Mouse (Mus musculus) midbrain, embryonic 12.5 days (tissue): ENCODE data around the gene Gorasp1. TPM values are rescaled to one million over a fixed set of nuclear protein-coding genes. Genes with fewer than 3 reads are reported as not detected.
A peak's percentile ranks its signal among the peaks of the same experiment; 100 is the strongest.

Source experiments
- ATAC-seq: fragments of 200-750 bp; cut with Nextera tagmentation; 2 replicates; pipeline ENCODE4 v1.8.0; 2017; ENCODE audit warnings: low read depth, moderate TSS enrichment, moderate library complexity; ENCODE audit not compliant: low FRiP score
- H3K27ac ChIP-seq: fragments of 300-500 bp; sonication (generic); replicated peaks from 2 replicates; pipeline ENCODE4 v1.5.1; 2016; ENCODE audit warnings: mild to moderate bottlenecking
- H3K27me3 ChIP-seq: fragments of 300-500 bp; sonication (generic); 2 replicates; pipeline ENCODE4 v1.6.1; 2016; ENCODE audit warnings: mild to moderate bottlenecking
- H3K36me3 ChIP-seq: fragments of 300-500 bp; sonication (generic); 2 replicates; pipeline ENCODE4 v1.6.1; 2016
- H3K4me1 ChIP-seq: fragments of 300-500 bp; sonication (generic); 2 replicates; pipeline ENCODE4 v1.6.1; 2016
- H3K4me2 ChIP-seq: fragments of 300-500 bp; sonication (generic); replicated peaks from 2 replicates; pipeline ENCODE4 v1.6.1; 2016; ENCODE audit warnings: mild to moderate bottlenecking, moderate library complexity
- H3K4me3 ChIP-seq: fragments of 300-500 bp; sonication (generic); 2 replicates; pipeline ENCODE4 v1.5.1; 2016; ENCODE audit warnings: mild to moderate bottlenecking
- H3K9ac ChIP-seq: fragments of 300-500 bp; sonication (generic); replicated peaks from 2 replicates; pipeline ENCODE4 v1.6.1; 2016; ENCODE audit warnings: mild to moderate bottlenecking, moderate library complexity
- H3K9me3 ChIP-seq: fragments of 300-500 bp; sonication (generic); 2 replicates; pipeline ENCODE4 v1.6.1; 2016; ENCODE audit warnings: mild to moderate bottlenecking
- WGBS: fragments of 180-500 bp; shearing (Covaris S2); methylation state at CpG from one replicate; pipeline ENCODE4 v1.1.7; 2016; 5-methylcytosine and 5-hydroxymethylcytosine counted together
- polyA plus RNA-seq: library from polyadenylated mRNA; unstranded; fragments of >200 nt; fragmentation: Nextera tagmentation; extraction: Ambion mirVana; gene quantifications from 2 replicates; pipeline ENCODE4 v1.2.1, GENCODE M21; 2016

Gene Gorasp1
- polyA plus RNA-seq, 1 experiment from 2014 or later = 23.3 TPM

DNA sequence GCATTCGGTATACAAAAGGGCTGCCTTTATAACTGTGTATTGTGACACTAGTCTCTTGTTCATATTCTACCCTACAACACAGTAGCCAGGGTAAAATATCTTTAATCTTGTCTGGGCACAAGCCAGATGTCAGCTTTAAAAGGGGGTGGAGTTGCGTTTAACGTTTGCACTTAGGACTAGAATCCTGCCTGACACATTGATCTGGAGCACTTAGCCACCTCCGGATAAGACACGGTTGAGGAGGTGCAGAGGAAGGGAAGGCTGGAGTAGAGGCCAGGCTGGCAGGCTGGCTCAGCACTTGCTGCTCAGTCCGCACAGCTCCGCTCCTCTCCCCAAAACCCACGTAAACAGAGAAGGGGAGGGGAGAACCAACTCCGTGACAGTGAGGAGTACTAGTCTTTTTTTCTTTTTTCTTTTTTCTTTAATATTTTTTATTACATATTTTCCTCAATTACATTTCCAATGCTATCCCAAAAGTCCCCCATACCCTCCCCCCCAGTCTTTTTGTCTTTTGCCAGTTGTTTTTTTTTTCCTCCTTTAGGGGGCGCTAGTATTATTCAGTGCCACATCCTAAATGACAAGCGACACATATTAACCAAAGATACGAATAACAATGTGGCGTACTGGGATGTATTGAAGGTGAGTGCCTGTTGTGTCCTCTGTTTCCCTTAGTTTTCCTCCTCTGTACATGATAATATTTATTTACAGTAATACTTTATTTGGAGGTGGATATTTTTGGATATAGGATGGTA lies 24.1 kb downstream of the Gorasp1 start:
- Histone ChIP-seq H3K4me1 (no peaks in the 10 kb centered on the region), H3K36me3 (peaks cover 88% of the 10 kb centered on the region), H3K9me3 (no peaks in the 10 kb centered on the region), H3K9ac (no peak overlapping the region), H3K27ac (no peak overlapping the region), H3K4me3 (no peak overlapping the region), H3K27me3 (no peaks in the 10 kb centered on the region), H3K4me2 (no peak overlapping the region)
- no peak for ATAC-seq
- WGBS = 74% methylated on average over 13 of the region's 13 CpGs

DNA sequence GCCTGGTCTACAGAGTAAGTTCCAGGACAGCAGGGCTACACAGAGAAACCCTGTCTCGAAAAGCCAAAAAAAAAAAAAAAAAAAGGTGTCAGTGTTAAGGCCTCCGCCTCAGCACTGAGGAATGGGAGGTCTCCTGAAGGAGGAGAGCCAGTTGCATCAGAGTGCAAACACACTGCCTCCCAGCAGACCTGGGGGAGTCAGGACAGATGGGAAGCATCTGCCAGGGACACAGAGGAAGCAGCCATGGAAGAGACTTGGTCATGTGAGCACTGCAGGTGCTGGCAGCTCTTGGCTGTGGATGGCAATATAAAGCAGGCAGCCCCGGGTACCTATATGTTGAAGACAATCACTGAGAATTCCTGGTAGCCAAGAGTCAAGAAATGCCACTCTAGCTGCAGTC lies 27.4 kb downstream of the Gorasp1 start:
- WGBS = 87% methylated on average over 3 of the region's 3 CpGs

DNA sequence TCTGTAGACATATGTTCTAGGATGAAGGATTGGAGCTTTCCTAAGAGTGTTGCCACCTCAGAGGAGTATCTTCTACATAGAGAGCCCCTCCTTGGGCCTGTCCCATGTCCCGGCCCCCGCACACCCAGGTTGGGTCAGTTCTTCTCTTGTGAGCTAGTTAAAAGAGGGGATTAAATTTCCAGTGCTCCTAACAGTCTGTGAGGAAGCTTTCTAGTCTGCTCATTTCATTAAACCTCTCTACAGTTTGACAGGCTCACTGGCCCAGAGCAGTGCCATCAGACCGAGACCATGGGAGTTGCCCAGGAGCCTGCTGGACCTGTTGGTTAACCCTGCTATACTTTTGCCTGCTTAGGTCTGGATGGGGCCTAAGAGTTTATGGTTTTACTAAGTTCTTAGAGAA lies 28.7 kb downstream of the Gorasp1 start:
- 96% methylated on average over 3 of the region's 3 CpGs for WGBS
- Histone ChIP-seq H3K9ac (no peak overlapping the region), H3K27ac (no peak overlapping the region), H3K36me3 (peaks cover 90% of the 10 kb centered on the region), H3K27me3 (no peaks in the 10 kb centered on the region), H3K4me1 (no peaks in the 10 kb centered on the region), H3K4me2 (no peak overlapping the region), H3K4me3 (no peak overlapping the region), H3K9me3 (no peaks in the 10 kb centered on the region)
- ATAC-seq = no peak

More for the DNA sequence above, 27.4 kb downstream of the Gorasp1 start:
- H3K4me2 ChIP-seq = no peak overlapping the region
- H3K4me3 ChIP-seq = no peak overlapping the region
- H3K27ac ChIP-seq = no peak overlapping the region
- H3K36me3 ChIP-seq = peaks cover 93% of the 10 kb centered on the region
- H3K4me1 ChIP-seq = no peaks in the 10 kb centered on the region
- no peak for ATAC-seq
- no peak overlapping the region for H3K9ac ChIP-seq
- H3K9me3 ChIP-seq = no peaks in the 10 kb centered on the region
- no peaks in the 10 kb centered on the region for H3K27me3 ChIP-seq

DNA sequence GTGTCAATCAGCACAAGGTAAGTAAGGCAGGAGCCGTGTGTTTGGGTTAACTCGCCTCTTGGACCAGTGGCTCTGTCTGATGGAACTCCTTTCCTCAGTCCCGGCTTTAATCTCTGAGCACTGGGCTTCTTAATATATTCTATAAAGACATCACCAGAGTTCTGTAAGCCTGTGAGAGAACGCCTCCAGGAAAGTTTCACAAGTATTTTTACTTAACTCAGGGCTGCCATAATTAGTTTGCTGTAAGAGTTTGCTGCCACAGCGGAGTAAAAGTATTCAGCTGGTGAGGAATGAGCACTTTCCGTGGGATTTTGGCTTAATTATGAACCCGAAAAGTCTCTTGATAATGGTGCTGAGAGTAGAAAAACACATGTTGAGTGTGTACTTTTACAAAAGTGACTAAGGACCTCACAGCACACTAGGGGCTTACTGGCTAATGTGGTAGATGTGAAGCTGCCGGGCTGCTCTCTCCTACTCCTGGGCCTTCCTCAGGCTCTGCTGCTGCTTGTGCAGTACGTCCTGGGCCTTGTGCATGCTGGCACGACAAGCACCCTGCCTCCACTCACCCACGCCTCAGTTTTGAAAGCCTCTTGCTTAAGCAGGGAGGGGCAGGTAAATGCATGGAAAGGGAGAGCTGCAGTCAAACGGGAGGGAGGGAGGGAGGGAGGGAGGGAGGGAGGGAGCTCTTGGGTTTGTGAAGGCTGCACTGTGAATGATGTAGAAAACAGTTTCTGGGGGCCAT lies 34.8 kb downstream of the Gorasp1 start:
- Histone ChIP-seq H3K4me1 (no peaks in the 10 kb centered on the region), H3K9ac (no peak overlapping the region), H3K9me3 (no peaks in the 10 kb centered on the region), H3K36me3 (peaks cover 47% of the 10 kb centered on the region), H3K4me2 (no peak overlapping the region), H3K4me3 (no peak overlapping the region), H3K27ac (no peak overlapping the region), H3K27me3 (no peaks in the 10 kb centered on the region)
- no peak for ATAC-seq
- 89% methylated on average over 12 of the region's 12 CpGs for WGBS

DNA sequence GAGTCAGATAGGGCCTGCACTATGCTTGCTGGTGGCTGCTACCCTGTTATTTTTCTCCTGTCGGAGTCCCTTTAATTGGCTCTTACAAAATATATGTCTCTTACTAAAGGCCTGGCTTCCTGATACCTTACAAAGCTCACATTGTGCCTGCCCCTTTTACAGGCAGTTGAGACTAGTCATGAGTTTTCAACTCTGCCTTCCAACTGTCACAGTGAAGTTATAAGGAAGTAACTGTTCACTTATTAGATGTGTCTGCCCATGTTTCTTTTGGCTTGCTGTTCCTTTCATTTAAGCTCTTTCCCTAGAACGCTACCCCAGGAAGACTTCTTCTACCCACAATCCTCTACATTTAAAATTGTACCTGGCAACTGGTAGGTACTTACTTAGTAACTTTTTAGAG lies 37.9 kb downstream of the Gorasp1 start:
- WGBS = 97% methylated on average over 2 of the region's 2 CpGs

DNA sequence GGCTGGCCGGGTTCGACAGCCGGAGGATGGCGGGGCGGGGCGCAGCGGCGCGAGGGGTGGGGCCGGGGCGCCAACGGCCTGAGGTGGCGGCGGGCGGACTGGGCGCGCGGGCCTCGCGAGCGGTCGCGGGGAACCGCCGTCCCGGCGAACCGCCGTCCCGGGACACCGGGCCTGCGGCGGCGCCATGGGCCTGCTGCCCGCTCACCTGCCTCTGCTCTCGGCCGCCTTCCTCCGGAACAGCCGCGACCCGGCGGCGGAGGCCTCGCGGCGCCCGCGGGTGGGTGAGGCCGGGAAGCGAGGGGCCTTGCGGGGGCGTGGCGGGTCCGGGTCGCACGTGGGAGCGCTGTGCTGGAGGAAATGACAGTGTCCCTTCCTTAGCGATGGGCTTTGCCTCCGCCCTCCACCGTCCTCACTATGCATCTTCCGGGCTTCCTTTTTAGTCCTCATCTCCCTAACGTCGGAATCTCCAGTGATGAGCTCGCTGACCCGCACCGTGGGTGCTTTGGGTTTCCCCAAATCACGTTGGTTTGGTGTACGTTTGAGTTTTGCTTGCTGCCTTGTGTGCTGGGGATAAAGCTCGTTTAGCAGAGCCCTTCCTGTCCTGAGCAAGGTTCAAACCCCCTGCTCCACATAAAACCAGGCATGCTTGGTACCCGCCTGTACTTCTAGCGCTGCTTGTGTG lies 42.2 kb downstream of the Gorasp1 start:
- peak overlapping the region; percentile 95 for H3K4me2 ChIP-seq
- under 1% methylated on average over 68 of the region's 71 CpGs for WGBS
- H3K4me1 ChIP-seq = peaks cover 20% of the 10 kb centered on the region
- ATAC-seq = peak; percentile 2
- H3K36me3 ChIP-seq = no peaks in the 10 kb centered on the region
- H3K27ac ChIP-seq = peak overlapping the region; percentile 83
- H3K27me3 ChIP-seq = no peaks in the 10 kb centered on the region; the same call in 1 of the 2 replicates
- H3K9ac ChIP-seq = peak overlapping the region; percentile 95
- H3K4me3 ChIP-seq = peak overlapping the region; percentile 100
- H3K9me3 ChIP-seq = peaks cover 4% of the 10 kb centered on the region; the same call in 1 of the 2 replicates

More for the DNA sequence above, 37.9 kb downstream of the Gorasp1 start:
- Histone ChIP-seq H3K9me3 (no peaks in the 10 kb centered on the region), H3K27ac (no peak overlapping the region), H3K4me1 (peaks cover 14% of the 10 kb centered on the region), H3K27me3 (no peaks in the 10 kb centered on the region), H3K36me3 (peaks cover 19% of the 10 kb centered on the region), H3K4me3 (no peak overlapping the region), H3K9ac (no peak overlapping the region), H3K4me2 (no peak overlapping the region)
- ATAC-seq = no peak

DNA sequence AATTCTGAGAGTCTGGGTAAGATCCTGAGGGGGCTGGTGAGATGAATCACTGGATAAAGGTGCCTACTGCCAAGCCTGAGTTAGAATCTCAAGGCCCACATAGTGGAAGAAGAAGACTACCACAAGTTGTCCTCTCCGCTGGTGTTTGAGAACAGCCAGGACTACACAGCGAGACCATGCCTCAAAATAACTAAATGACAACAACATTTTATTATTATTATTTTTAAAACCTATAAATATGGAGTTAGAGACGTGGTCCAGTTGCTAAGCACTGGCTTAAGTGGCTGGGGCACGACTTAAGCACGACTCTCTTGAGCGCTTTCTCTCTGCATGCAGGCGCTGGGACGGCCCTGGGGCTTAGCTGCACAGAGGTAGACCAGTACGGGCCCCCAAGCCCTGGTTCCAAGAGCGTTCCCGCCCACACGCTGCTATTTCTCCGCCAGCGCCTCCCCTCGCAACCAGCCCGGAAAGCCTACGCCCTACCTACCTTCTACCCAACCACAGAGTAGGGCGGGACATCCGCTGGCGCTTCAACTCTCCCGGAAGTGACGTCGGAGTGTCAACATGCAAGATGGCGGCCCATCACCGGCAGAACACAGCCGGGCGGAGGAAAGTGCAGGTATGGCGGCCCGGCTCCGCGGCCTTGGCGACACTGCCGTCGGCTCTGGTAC lies 42.9 kb downstream of the Gorasp1 start, which contains the start of gene Wdr48:
Gene Wdr48 (plus strand): TSS at position 540 of the 671 bp plus-strand sequence.
- Histone ChIP-seq H3K4me1 (peaks cover 26% of the 10 kb centered on the region), H3K4me3 (peak within 1 kb of the TSS; percentile 100), H3K9me3 (peaks cover 4% of the 10 kb centered on the region; the same call in 1 of the 2 replicates), H3K27me3 (no peaks in the 10 kb centered on the region; the same call in 1 of the 2 replicates), H3K27ac (peak within 1 kb of the TSS; percentile 83), H3K9ac (peak within 1 kb of the TSS; percentile 95), H3K4me2 (peak within 1 kb of the TSS; percentile 95), H3K36me3 (no peaks in the 10 kb centered on the region)
- ATAC-seq = peak; percentile 99
- WGBS = 3% methylated on average over 34 of the region's 34 CpGs

DNA sequence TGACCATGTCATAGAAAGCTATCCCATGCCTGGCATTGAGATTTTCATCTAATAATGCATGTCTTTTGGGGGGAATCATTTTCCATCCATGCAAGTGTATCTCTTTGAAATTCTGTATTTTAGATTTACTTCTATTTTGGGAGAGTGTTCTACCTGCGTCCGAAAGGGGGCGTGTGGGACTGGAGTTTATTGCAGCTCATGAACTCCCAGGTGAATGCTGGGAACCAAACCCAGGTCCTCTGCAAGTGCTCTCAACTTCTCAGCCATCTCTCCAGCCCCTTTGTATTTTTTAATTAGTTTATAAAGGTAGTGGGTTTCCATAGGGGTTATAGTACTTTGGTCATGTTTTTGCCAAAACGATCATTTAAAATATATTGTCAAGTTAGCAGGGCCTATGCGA lies 43.5 kb downstream of the Gorasp1 start:
- no peak overlapping the region; the same call in 1 of the 2 replicates for H3K4me3 ChIP-seq
- H3K36me3 ChIP-seq = no peaks in the 10 kb centered on the region
- no peak overlapping the region for H3K27ac ChIP-seq
- 86% methylated on average over 5 of the region's 5 CpGs for WGBS
- H3K4me2 ChIP-seq = peak overlapping the region; percentile 95
- peaks cover 4% of the 10 kb centered on the region; the same call in 1 of the 2 replicates for H3K9me3 ChIP-seq
- no peak overlapping the region for H3K9ac ChIP-seq
- no peak for ATAC-seq
- peaks cover 32% of the 10 kb centered on the region for H3K4me1 ChIP-seq
- no peaks in the 10 kb centered on the region; the same call in 1 of the 2 replicates for H3K27me3 ChIP-seq

DNA sequence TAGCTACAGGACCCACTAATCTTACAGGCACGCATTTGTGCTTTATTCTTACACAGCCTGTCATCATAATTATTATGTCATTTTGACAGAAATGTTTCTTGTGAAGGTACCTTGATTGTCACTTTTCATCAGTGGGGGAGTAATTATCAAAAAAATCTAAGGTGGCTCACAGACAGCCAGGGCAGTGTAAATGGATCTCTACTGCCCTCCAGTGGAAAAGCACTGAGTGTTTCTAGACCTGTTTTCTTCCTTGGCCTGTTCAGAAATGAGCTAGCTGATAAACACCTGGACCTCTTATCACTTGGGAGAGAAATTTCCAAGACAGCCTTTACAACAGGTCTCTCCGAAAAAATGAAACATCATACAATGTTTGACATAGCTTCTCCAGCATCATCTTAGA lies 46.7 kb downstream of the Gorasp1 start:
- H3K4me1 ChIP-seq = peaks cover 35% of the 10 kb centered on the region
- no peak for ATAC-seq
- no peaks in the 10 kb centered on the region for H3K36me3 ChIP-seq
- H3K4me2 ChIP-seq = no peak overlapping the region
- no peak overlapping the region for H3K27ac ChIP-seq
- H3K27me3 ChIP-seq = peaks cover 13% of the 10 kb centered on the region
- H3K4me3 ChIP-seq = no peak overlapping the region
- peaks cover 4% of the 10 kb centered on the region; the same call in 1 of the 2 replicates for H3K9me3 ChIP-seq
- H3K9ac ChIP-seq = no peak overlapping the region
- 50% methylated on average over 2 of the region's 2 CpGs for WGBS

DNA sequence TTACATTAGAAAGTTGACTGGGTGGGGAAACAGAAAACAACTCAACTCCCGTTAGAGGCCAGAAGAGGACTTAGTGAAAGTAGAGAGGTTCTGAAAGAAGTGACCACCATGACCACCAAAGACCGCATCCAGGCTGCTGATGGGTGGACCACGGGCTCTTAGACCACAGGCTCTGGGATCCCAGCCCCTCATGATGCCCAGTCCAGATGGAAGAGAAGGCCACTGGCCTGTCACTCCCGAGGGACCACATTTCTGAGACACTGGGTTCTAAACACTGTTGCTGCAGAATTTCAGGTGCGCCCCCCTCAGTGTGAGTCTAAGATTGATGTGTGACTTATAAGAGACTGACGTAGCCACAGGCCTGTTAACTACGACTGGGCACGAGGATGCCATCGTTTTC lies 47.9 kb downstream of the Gorasp1 start:
- peak overlapping the region; percentile 68 for H3K27ac ChIP-seq
- no peak overlapping the region for H3K9ac ChIP-seq
- ATAC-seq = 0 out of 2 replicates have a peak, but pooled peaks have one; percentile 7
- 67% methylated on average over 9 of the region's 9 CpGs for WGBS
- H3K27me3 ChIP-seq = peaks cover 13% of the 10 kb centered on the region
- peaks cover 29% of the 10 kb centered on the region for H3K4me1 ChIP-seq
- peaks cover 4% of the 10 kb centered on the region; the same call in 1 of the 2 replicates for H3K9me3 ChIP-seq
- H3K36me3 ChIP-seq = no peaks in the 10 kb centered on the region
- H3K4me2 ChIP-seq = peak overlapping the region; percentile 7; the same call in 1 of the 2 replicates
- H3K4me3 ChIP-seq = no peak overlapping the region

DNA sequence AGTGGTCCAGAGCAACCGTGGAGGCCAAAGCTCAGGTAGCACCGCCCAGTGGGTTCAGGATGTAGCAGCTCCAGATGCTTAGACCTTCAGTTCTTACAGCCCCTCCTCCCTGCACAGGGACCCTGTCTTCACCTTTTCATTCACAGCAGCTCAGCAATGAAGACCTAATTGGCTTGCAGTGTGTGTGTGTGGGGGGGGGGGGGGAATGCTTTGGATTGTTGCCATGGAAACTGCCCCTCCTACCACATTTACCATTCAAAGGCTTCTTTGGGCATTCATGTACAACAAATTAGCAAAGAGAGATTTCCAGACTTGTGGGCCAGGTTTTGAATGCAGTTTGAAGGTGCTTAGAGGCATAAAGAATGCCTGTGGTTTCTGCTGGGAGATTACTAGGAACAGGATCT lies 48.5 kb downstream of the Gorasp1 start:
- Histone ChIP-seq H3K4me3 (no peak overlapping the region), H3K27ac (peak overlapping the region; percentile 68), H3K4me1 (peaks cover 25% of the 10 kb centered on the region), H3K4me2 (peak overlapping the region; percentile 7; the same call in 1 of the 2 replicates), H3K9me3 (peaks cover 4% of the 10 kb centered on the region; the same call in 1 of the 2 replicates), H3K27me3 (peaks cover 13% of the 10 kb centered on the region), H3K9ac (no peak overlapping the region), H3K36me3 (no peaks in the 10 kb centered on the region)
- 6% methylated on average over 2 of the region's 2 CpGs for WGBS
- ATAC-seq = peak; percentile 83
